Mouse (Mus musculus) thymus, adult 2 months (tissue): ENCODE measurements around the gene Ubp1. TPM values are rescaled to one million over a fixed set of nuclear protein-coding genes. Genes with fewer than 3 reads are reported as not detected.
A peak's percentile ranks its signal among the peaks of the same experiment; 100 is the strongest.

Experiments
- DNase-seq: peaks from one replicate; pipeline ENCODE4 v3.0.0; 2021
- H3K27ac ChIP-seq: fragments of 200-500 bp; 2 replicates; pipeline ENCODE4 v1.5.1; 2012; ENCODE audit warnings: low read length, control low read depth; ENCODE audit not compliant: control insufficient read depth, insufficient read depth
- H3K27me3 ChIP-seq: fragments of 200-500 bp; 2 replicates; pipeline ENCODE4 v1.6.1; 2012; ENCODE audit warnings: mild to moderate bottlenecking, low read length, moderate library complexity, mixed read lengths; ENCODE audit not compliant: control insufficient read depth, insufficient read depth
- H3K36me3 ChIP-seq: fragments of 200-500 bp; 2 replicates; pipeline ENCODE4 v1.6.1; 2012; ENCODE audit warnings: mild to moderate bottlenecking, low read length, moderate library complexity; ENCODE audit not compliant: control insufficient read depth, insufficient read depth
- H3K4me1 ChIP-seq: fragments of 200-500 bp; replicated peaks from 2 replicates; pipeline ENCODE4 v1.6.1; 2012; ENCODE audit warnings: low read length; ENCODE audit not compliant: control insufficient read depth, insufficient read depth
- H3K4me3 ChIP-seq: fragments of 200-500 bp; 2 replicates; pipeline ENCODE4 v1.5.1; 2012; ENCODE audit warnings: mild to moderate bottlenecking, low read length, control low read depth, moderate library complexity; ENCODE audit not compliant: control insufficient read depth, insufficient read depth
- CTCF ChIP-seq: fragments of 200-500 bp; IDR thresholded peaks from 2 replicates; pipeline ENCODE4 v1.5.1; 2012; ENCODE audit warnings: mild to moderate bottlenecking, control low read depth, low read length, moderate library complexity, borderline replicate concordance; ENCODE audit not compliant: control insufficient read depth, poor library complexity, insufficient read depth; ENCODE audit errors: extremely low read depth
- POLR2A ChIP-seq: fragments of 200-500 bp; IDR thresholded peaks from 2 replicates; pipeline ENCODE4 v1.6.1; 2012; ENCODE audit warnings: mild to moderate bottlenecking, low read length, control low read depth, moderate library complexity; ENCODE audit not compliant: control insufficient read depth, poor library complexity, insufficient read depth; ENCODE audit errors: extremely low read depth
- WGBS: fragments of 180-500 bp; shearing (Covaris S2); methylation state at CpG from one replicate; pipeline ENCODE4 v1.1.7; 2018; 5-methylcytosine and 5-hydroxymethylcytosine counted together
- polyA plus RNA-seq: library from polyadenylated mRNA; depleted of rRNA; stranded (reverse); fragments of >200 nt; gene quantifications from 2 replicates; pipeline ENCODE4 v1.2.3, GENCODE M21; 2012

Ubp1 gene
- polyA plus RNA-seq, 1 experiment, result 101 TPM

DNA sequence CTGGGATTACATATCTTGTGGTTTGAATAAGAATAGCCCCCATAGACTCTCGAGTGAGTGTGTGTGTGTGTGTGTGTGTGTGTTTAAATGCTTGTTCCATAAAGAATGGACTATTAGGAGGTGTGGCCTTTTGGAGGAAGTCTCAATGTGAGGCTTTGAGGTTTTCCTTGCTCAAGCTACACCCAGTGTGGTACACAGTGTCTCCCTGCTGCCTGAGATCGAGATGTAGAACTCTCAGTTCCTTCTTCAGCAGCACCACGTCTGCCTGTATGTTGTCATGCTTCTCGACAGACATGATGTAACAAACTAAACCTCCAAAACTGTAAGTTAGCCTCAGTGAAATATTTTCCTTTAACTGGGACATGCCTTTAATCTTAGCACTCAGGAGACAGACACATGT is 2.1 kb upstream of the Ubp1 start:
- Histone ChIP-seq H3K4me1 (peaks cover 13% of the 10 kb centered on the region), H3K36me3 (no peaks in the 10 kb centered on the region), H3K27me3 (no peaks in the 10 kb centered on the region), H3K27ac (no peak overlapping the region), H3K4me3 (no peak overlapping the region)
- WGBS, result 14% methylated on average over 4 of the region's 4 CpGs
- no peak for TF ChIP-seq POLR2A
- no peak for TF ChIP-seq CTCF
- DNase-seq, result no peak

DNA sequence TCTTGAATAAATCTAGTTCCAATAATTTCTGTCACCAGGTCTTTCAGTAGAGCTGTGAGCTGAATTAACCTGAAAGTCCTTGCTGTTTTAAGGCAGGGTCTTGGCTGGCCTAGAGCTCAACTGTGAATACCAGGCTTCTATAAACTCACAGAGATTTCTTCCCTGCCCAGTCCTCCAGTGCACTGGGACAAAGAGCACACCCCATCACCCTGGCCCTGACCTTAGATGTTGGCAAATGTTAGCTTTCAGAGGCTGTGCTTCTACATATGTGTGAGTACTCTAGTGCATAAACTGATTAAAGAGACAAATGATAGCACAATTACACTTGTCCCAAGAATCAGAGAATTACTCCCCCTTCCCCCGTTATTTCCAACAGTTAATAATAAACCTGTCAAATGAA is 1.1 kb upstream of the Ubp1 start:
- peaks cover 13% of the 10 kb centered on the region for H3K4me1 ChIP-seq
- no peaks in the 10 kb centered on the region for H3K27me3 ChIP-seq
- TF ChIP-seq CTCF (no peak), POLR2A (no peak)
- no peaks in the 10 kb centered on the region for H3K36me3 ChIP-seq
- no peak for DNase-seq
- H3K4me3 ChIP-seq, result no peak overlapping the region
- H3K27ac ChIP-seq, result no peak overlapping the region
- 94% methylated on average over 1 of the region's 1 CpGs for WGBS

DNA sequence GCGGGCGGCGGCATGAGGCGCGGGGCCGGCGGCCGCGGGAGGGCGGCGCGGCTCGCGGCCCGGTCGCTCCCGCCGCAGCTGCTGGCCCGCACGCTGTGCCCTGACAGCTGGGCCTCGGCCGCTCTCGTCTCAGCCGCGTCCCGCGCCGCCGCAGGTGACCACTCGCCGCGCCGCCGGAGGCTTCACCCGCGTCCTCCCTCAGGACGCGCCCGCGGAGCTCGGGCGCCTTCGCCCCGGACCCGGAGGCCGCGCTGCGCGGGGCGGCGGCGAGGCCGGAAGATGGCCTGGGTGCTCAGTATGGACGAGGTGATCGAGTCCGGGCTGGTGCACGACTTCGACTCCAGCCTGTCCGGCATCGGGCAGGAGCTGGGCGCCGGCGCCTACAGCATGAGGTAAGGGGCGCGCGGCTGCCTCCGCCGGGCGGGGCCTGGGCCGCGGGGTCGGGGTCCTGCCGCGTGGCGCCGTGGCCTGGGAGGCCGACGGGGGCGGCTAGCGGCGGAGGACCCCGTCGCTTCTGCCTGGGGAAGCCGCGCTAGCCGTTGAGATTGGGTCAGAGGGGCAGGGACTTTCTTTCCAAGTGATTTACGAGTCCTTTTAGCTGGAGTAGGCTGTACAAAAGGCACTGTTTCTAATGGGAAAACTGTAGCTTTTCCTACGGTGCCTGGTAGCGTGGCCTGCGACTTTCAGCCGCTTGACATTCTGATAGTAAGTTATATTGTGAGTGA is 803 bp downstream of the Ubp1 start:
- 2% methylated on average over 91 of the region's 91 CpGs for WGBS
- peaks cover 13% of the 10 kb centered on the region for H3K4me1 ChIP-seq

DNA sequence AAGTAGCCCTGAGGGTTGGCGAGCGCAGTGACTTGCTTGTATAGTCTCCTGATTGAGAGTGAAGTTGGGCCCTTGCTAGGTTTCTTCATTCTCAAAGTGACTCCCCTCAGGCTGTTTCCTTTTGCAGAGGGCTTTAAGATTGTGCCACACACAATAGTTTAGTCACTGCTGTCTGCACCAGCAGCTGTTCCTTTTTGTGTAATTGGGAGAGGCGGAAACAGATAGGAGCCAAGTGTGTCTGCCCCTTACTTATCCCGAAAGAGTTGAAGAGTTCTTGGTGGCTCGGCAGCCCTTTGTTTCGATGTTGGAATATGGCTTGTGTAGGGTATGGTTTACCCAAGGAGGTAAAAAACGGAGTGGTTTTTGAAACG is 1.4 kb downstream of the Ubp1 start:
- Histone ChIP-seq H3K27me3 (no peaks in the 10 kb centered on the region), H3K27ac (no peak overlapping the region), H3K36me3 (no peaks in the 10 kb centered on the region), H3K4me3 (peak overlapping the region; percentile 98), H3K4me1 (peaks cover 13% of the 10 kb centered on the region)
- 8% methylated on average over 8 of the region's 8 CpGs for whole genome bisulfite sequencing
- peak; percentile 15 for DNase-seq
- TF ChIP-seq POLR2A (no peak), CTCF (no peak)

More for the DNA sequence above, 803 bp downstream of the Ubp1 start:
- peak; percentile 39 for DNase-seq
- no peak overlapping the region for H3K27ac ChIP-seq
- H3K36me3 ChIP-seq, result no peaks in the 10 kb centered on the region
- no peaks in the 10 kb centered on the region for H3K27me3 ChIP-seq
- no peak for TF ChIP-seq POLR2A
- TF ChIP-seq CTCF, result no peak
- H3K4me3 ChIP-seq, result peak overlapping the region; percentile 98

DNA sequence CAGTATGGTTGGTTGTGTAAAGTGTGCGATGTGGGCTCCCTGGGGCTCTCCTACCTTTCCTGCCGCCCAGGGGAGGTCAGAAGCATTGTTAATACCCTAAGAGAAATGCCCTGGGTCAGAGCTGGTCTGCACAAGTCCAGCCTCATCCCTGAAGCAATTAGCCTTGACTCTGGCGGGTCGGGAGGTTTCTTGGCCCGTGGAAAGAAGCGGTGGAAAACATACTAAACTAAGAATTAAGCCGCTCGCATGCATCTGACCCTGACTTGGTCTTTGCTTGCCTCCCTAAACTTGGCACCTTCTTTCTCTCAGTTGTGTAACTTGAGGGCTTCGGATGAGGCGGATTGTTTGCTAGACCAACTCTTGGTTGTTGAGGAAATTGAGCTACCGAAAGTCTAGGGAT is 1.8 kb downstream of the Ubp1 start:
- DNase-seq, result no peak
- no peaks in the 10 kb centered on the region for H3K36me3 ChIP-seq
- TF ChIP-seq POLR2A (no peak), CTCF (no peak)
- peaks cover 13% of the 10 kb centered on the region for H3K4me1 ChIP-seq
- WGBS, result 59% methylated on average over 11 of the region's 11 CpGs
- H3K4me3 ChIP-seq, result 0 out of 2 replicates have a peak overlapping the region, but pooled peaks have one; percentile 14
- no peaks in the 10 kb centered on the region for H3K27me3 ChIP-seq
- no peak overlapping the region; the same call in 1 of the 2 replicates for H3K27ac ChIP-seq

DNA sequence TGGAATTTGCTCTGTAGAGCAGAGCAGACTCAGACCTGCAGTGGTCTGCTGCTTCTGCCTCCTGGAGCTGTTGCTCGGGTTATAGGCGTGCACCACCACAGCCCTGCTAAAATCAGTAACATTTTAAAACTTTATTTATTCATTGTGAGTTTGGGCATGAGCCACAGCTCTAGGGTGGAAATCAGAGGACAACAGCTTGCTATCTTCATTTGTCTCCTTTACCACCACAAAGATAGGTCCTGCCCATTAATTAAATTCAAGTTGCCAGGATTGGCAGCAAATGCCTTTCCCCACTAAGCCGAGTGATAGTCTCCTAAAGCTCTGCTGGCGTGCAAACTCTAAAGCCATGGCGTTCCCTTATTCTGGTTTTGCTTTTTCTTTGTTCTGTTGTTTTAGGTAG is 4.9 kb downstream of the Ubp1 start:
- Histone ChIP-seq H3K36me3 (no peaks in the 10 kb centered on the region), H3K4me1 (peaks cover 15% of the 10 kb centered on the region), H3K27ac (no peak overlapping the region), H3K4me3 (no peak overlapping the region), H3K27me3 (no peaks in the 10 kb centered on the region)
- WGBS, result 94% methylated on average over 5 of the region's 5 CpGs
- DNase-seq, result no peak
- TF ChIP-seq POLR2A (no peak), CTCF (no peak)

DNA sequence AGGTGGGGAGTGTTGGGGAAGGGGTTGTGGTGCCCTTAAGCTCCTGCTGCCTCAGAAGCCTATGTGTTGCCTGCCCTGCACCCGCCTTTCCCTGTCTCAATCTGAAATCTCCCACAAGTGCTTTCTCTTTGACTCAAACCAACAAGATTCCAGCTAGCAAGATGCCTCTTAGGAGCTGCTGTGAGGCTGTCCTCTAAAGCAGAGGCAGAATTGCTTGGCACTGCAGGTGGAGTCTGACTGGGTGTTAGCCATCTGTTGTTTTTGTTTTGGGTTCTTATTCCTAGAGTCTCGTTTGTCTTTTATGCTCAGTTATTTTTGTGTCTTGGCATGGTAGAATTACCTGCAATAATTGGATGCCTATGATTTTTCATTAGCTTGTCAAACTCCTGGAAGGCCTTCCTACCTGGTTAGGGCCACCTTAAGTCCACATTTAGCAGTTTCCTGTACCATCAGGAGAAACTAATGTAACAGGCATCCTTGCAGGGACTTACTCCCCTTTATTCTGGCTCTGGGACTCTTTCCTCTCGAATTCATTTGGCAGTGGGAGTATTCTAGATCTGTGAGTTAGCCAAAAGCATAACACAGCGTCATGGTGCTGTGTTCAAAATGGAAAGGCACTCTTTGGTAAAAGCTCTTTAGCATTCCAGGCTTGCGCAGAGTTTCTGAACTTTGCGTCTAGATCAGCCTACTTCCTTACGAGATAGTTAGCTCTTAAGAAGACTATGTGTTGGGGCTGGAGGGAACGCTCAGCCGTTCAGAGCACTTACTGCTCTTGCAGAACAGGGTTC is 8.5 kb downstream of the Ubp1 start:
- Histone ChIP-seq H3K27me3 (no peaks in the 10 kb centered on the region), H3K36me3 (no peaks in the 10 kb centered on the region), H3K27ac (no peak overlapping the region), H3K4me1 (0 out of 2 replicates have a peak, but pooled peaks cover 6% of the 10 kb centered on the region), H3K4me3 (no peak overlapping the region)
- WGBS, result 93% methylated on average over 9 of the region's 9 CpGs
- DNase-seq, result no peak
- no peak for TF ChIP-seq CTCF
- no peak for TF ChIP-seq POLR2A
